Mouse (Mus musculus): Measurements from ENCODE around the gene Chn2.

Chn2 gene

GRCm38 (mm10) chr6:54078269-54078668, 38.9 kb downstream of the Chn2 start:
- no peak for DNase-seq

GRCm38 (mm10) chr6:54079881-54080280, 40.5 kb downstream of the Chn2 start:
- no peak for DNase-seq

- no peak for DNase-seq
These were observed 41.3 kb downstream of the Chn2 start for GRCm38 (mm10) chr6:54080518-54081285.

DNA sequence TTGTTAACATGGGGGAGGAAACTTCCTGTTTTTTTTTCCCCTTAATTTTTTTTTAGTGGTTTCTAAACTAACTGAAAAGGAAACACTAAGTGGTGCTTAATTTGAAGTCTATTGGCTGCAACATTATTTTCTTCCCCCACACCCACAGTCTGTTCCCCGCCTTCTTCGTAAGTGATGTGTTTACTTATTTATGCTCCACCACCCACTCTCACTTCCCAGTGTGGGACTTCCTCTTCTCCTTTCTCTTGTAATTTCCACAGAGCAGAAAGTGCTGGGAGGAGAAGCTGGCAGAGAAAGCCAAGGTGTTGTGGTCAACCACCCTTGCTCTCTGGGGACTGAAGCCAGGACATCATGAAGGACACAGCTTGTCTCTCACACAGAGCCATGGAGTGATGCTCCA, 43.2 kb downstream of the Chn2 start:
- DNase-seq = no peak

GRCm38 (mm10) chr6:54084046-54084445, 44.7 kb downstream of the Chn2 start:
- no peak for DNase-seq

- no peak for DNase-seq
These were observed 45.7 kb downstream of the Chn2 start for GRCm38 (mm10) chr6:54085009-54085408.

DNA sequence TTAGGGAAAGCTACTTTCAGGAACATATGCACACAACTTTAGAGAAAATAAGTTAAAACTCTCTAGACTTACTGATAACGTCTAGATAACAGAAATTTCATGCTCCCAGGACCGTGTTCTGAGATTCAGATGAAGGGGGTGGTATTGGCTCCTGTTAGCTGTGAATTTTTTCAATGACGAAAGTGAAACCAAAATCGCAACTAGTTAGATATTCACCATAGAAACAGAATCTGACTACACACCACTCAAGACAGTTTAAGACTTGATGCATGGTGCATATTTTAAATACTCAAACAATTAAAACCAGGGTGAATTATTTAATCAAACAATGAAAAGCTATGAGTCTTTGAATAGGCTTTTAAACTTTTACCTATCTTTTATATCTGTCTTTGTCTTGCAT, 48.8 kb downstream of the Chn2 start:
- no peak for DNase-seq

GRCm38 (mm10) chr6:54090822-54091221, 51.5 kb downstream of the Chn2 start:
- DNase-seq = no peak

DNA sequence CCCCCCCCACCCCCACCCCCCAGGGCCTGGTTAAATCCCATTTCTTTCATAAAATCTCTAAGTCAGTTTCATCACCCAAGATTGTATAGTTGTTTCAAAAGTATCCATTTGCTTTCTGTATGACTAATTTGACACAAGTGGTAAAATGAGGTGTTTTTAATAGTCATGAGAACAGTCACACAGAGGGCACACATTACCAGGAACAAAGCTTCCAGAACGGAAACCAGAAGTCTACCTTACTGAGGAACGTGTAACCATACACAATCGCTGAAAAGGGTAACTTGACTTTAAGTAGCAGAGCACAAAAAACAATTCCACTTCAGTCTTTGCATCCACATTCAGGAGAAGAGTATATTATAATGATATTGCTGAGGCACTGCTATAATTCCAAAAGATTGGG, 53.6 kb downstream of the Chn2 start:
- no peak for DNase-seq

DNA sequence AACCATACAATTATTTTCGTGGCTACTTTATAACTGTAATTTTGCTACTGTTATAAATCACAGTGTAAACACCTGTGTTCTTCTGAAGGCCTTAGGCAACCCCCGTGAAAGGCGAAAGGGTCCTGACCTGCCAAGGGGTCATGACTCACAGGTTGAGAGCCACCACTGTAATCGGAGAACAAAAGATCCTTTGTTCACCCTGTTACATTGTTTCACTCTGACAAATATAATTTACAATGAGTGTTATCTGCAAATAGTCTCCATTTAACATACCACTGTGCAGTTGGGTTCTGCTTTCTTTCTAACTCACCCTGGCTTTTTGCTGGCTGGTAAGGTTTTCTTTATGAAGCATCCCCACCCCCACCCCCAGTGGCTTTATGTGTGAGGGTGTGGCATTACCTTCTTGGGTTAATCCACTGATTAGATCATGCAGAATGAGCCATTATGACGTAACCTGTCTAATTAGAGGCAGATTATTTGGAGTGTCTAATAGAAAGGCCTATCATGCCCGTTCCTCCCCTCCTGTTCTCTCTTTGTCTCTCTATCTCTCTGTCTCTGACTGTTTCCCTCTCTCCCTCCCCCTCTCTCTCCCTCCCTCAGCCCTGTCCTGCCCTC, 56.9 kb downstream of the Chn2 start:
- DNase-seq = no peak

DNA sequence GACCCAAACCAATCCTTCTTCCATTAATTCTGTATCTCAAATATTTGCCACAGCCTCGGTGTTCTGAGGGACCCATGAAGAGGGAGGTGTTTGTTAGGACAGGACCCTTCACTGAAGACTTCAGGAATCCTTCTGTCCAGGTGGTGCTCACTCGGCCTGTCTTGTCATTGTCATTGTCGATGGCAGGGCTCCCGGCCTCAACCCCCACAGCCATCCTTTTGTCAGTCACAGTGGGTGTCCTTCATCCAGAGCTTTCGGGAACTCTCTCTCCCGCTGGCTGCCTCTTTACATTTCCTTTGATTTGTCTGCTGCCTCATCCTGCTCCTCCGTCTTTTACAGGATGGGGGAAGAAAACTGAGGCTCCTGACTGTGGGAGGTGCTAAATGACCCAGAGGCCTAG, 57.5 kb downstream of the Chn2 start:
- DNase-seq = no peak

- DNase-seq = no peak
These were observed 59.0 kb downstream of the Chn2 start for GRCm38 (mm10) chr6:54098339-54098738.

GRCm38 (mm10) chr6:54099659-54100058, 60.3 kb downstream of the Chn2 start:
- DNase-seq = no peak

- no peak for DNase-seq
These were observed 62.9 kb downstream of the Chn2 start for GRCm38 (mm10) chr6:54102210-54102609.

GRCm38 (mm10) chr6:54103276-54103975, 64.1 kb downstream of the Chn2 start:
- DNase-seq = no peak

DNA sequence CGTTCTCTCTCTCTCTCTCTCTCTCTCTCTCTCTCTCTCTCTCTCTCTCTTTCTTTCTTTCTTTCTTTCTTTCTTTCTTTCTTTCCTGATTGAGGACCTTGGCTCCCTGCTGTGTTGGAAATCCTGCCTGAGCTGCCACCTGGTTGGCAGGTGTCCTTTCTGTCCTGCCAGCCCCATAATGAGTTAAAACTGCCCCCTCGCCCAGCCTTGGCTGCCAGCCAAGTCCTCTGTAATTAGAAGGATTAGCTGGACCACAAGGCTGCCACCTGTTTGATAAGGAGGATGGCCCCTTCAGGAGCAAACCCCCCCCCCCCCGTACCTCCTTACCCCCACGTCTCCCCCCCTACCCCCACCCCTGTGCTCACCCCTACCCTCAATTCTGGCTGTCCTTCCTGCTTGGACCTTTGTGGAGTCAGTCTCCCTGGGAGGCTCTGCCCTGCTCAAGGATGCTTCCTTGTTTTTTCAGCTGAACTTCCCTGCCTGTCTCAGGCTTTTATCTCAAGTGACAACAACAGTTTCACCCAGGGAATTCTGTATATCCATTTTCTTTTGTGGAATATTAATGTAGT, 72.1 kb downstream of the Chn2 start:
- no peak for DNase-seq

DNA sequence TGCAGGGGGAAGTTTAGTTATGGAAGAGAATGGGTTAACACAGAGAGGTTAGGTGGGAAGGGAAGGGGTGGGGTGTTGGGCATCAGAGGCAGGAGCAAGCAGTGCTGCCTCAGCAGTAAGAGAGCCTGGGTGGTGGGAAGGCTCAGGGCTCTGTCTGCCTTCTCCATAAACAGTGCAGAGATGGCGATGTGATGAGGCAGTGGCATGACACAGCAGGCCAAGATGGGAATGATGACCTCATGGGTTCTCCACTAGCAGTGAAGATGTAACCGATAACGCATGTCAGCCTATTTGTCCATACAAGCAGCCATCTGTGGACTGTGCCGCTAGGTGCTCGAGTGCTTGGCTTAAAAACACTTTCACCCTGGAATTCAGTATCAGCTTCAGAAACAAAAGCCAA, 74.0 kb downstream of the Chn2 start:
- DNase-seq = no peak

GRCm38 (mm10) chr6:54114412-54114811, 75.1 kb downstream of the Chn2 start:
- no peak for DNase-seq

DNA sequence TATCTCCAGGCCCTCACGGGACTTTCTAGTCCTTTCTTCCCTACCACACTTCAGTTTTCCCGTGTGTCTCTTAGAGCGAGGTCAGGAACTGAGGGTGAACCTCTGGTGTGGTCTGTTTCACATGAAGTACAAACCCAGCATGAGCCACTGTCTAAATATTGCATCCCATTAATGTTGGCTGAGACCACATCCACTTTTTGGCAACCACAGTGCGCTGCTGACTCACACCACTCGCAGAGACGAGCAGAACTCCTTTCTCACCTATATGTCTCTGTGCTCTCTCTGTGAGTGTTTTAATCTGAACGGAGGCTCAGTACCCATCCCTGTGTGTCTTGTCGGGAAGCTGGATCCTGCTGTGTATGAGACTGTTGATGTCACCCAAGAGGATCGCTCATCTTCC, 76.9 kb downstream of the Chn2 start:
- no peak for DNase-seq

DNA sequence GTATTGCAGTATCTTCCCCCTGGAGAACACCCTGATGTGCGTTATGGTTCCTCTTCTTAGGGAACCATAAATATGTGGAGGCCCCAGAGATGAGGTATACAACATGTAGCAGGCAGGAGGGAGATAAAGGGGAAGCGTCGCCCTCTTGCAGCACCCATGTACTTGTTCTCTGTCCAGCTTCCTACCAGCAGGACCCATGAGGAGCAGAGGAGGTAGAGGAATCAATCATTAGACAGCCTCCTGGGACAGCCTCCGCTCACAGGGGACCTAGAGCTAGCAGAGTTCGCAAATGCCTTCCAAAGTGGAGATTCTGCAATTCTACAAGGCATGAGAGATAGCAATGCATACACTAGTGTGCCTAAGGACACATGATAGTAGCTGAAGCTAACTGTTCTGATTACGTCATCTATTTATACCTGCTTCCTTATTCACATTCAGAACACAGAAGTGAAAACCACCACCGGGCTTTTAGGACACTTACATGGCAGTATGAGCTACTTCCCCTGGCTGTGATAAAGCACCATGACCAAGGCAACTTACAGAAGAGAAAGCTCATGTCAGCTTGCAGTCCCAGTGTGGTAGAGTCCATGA, 77.7 kb downstream of the Chn2 start:
- no peak for DNase-seq

- DNase-seq = no peak
These were observed 79.0 kb downstream of the Chn2 start for GRCm38 (mm10) chr6:54118395-54118794.

DNA sequence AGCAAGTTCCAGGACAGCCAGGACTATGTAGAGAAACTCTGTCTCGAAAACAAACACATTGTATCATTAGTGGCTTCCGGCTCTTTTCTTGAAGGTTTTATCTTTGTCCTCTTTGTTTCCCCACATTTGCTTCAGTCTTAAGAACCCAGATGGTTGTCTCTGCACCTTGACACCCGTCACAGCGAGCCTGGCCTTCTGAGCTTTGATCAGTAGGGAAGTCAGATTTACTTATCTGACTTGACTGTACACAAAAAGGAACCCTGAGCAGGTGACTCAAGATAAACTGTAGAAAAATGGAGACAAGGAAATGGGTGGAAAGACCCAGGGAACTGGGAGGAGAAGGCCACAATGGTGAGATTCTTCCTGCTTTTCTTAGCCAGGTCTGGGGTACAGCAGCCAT, 79.5 kb downstream of the Chn2 start:
- DNase-seq = no peak

GRCm38 (mm10) chr6:54119461-54119860, 80.1 kb downstream of the Chn2 start:
- DNase-seq = no peak
